Mouse (Mus musculus): ENCODE measurements around the gene Adcy10.

GRCm38 (mm10) chr1:165614793-165615192 is 129.8 kb downstream of the Adcy10 start:
- TF ChIP-seq CTCF (IDR thresholded peaks at IDR 0.05; ENCODE audit: insufficient read depth, low read depth, low read length): no peak
- no peak for TF ChIP-seq POLR2A (IDR thresholded peaks at IDR 0.05; ENCODE audit: insufficient read depth, low read depth, low read length)
